Mouse (Mus musculus): Measurements from ENCODE around the gene Spem2.

The Spem2 gene

DNA sequence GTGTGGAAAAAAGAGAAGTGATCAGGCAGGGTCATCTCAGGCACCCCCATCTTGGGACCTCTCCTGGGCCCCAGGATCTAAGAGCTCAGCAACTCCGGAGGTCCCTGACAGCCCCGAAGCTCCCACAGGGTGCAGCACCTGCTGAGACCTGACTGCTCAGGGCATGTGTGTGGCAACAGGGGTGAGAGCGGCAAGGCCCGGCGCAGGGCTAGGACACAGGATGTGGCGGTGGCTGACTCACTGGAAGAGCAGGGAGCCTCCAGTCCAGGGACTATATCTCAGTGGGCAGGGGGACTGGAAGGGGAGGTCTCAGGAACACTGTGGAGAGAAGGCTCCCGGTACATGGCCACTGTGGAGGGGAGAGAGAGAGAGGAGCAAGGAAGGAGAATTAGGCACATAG, 20.3 kb downstream of the Spem2 start:
- DNase-seq = no peak

DNA sequence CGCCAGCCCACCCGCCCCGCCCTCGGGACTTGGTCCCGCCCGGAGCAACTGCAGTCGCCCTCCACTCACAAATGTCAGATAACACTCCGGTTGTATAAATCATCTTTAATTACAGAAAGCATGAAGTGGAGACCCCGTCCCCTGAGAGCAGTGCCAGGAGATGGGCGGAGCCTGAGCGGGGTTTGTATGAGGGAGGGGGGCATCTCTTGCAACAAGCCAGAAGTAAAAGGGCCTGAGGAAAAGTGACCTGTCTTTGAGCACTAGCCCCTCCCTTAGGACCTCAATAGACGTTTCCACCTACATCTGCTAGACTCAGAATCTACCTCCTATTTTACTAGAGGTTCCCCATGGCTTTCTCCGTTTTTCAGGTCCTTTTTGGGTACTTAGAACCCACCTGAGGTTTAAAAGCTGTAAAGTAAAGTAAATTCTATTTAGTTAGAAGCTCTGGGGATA, 22.3 kb downstream of the Spem2 start:
- peak in 1 of 2 experiments; percentile 21 for DNase-seq

DNA sequence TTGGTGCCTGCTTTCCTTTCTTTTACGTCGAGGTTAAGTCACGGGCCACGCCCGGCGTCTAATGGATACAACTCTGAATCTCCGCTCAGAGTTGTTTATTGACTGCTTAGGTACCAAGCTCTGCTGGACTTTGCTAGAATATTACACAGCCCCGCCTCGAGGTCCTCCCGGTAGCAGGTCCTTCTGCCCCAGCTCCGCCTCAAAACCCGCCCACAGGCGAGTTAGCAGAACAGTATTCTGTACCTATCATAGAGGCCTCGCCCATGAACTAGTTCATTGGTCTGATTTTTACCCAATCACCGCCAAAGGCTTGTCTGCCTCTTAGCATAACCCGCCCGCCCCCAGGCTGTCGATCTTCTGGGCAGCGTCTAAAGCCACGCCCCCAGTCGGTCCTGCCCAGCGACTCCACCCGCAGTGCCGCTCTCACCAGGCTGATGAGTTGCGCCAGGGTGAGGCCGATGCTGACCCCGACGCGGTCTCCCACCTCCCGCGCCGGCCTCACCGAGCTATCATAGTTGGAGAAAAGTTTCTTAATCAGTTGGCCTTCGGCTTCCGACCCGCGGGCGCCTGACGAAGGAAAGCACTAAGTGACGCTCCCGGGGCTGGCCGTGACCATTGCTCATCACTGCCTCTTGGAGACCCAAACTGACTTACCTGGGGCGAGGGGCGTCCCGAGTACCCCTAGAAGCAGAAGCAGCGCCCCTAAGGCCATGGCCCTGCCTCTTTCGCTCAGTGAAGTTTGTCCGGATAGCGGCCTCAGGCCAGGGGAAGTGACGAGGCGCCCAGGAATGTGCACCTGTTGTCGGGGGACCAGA, 22.9 kb downstream of the Spem2 start, which contains the start of gene Chrnb1:
Gene Chrnb1, minus strand, starts transcription at position 776 of the 815 bp plus-strand sequence.
- DNase-seq = peak; percentile 97 to 99

DNA sequence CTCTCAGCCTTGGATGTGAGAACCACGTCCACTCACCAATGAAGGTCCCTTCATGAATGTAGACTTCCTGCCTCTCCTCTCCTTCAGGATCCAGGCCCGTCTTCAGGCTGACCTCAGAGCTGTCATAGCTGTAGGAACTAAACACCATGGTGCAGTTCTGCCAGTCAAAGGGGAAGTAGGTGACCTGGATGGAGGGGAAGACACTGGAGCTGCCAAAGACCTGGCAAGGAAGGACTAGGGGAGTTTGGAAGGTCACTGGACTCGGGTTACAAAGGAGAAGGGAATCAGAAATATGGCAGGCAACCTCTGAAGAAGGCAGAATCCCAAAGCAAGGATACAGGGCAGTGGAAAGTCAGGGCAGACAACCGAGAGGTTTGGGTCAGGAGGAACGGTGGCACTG, 24.8 kb downstream of the Spem2 start:
- DNase-seq = no peak

DNA sequence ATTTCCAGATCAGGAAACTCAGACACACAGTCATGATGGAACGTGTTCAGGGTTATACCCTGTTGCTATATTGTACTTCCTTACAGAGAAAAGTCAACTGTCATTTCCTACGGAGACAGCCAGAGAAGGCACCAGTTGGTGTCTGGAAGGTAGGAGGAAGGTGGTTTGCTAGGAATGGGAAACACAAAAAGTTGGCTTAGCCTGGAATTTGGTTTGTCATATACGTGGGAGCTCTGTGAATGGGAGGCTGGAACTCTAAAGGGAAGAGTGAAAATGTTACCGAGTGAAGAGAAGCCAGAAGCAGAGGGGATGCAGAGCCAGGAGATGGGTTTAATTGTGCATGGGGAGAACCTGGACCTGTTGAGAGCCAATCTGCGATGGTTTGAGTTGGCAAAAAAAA, 26.8 kb downstream of the Spem2 start:
- no peak for DNase-seq

DNA sequence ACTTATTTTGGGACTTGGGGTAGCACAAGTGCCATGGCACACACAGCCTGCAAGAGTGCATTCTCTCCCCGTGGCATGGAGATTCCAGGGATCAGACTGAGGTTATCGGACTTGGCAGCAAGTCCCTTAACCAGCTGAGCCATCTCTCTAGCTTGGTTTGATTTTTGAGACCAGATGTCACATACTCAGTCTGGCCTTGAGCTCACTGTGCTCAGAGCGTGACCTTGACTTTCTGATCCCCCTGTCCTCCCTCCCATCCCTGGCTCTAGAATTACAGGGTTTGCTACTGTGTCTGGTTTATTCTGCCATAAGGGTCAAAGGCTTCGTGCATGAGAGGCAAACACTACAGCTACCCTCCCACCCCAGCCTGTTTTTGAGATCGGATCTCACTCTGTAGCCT, 28.8 kb downstream of the Spem2 start:
- DNase-seq = no peak

DNA sequence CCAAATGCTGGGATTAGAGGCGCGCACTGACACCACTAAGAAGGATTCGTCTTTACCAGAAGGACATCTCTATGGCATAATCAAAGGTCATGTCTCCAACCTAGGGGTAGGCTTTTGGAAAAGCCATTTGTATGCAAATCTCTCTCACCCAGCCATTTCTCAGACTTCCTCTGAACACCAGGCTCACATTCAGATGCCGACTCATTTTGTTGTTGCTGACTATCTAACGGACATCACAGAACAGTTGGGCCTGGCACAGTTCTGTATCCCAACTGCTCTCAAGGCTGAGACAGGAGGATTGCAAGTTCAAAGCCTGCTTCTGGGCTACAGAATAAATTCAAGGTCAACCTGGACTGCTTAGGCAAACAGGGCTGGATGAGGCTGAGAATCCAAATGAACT, 31.0 kb downstream of the Spem2 start:
- no peak for DNase-seq

DNA sequence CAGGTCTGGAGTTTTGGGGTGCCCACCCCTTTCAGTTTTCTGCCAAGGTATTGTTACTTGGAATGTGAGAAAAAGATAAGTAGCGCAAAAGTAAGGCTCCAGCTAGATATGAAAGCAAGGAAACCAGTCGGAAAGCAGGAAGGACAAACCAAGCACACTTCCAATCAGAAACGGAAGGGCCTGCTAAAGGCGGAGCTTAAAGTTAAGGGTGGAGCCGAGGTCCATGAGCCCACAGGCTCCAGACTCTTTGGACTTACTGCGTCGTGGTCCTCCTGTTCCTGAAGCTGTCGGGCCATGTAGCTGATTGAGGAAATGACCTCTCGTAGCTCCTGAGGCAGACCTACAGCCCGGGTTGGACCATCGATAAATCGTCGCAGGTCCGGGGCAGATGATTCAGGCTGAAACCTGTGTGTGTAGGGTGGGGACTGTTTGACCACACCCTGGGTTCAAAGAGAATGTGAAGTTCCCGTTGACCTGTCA, 33.4 kb downstream of the Spem2 start:
- peak in 1 of 2 experiments; percentile 42 for DNase-seq

DNA sequence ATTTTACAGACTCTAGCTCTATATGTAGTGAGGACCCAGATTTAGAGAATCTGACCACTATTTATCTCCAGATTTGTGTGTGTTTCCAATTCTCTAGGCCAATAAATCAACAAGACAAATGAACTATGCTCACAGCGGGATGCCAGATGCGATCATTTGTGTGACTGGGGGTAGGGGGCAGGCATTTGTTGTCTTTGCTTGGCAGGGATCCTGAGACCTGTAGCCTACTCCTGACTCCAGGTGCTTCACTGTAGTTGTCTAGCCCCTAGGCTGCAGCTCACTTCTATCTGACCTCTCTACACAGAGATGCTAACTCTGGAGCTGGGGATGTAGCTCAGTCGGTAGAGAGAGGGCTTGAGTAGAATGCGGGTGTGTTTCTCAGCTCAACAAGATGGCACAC, 36.4 kb downstream of the Spem2 start:
- DNase-seq = no peak

DNA sequence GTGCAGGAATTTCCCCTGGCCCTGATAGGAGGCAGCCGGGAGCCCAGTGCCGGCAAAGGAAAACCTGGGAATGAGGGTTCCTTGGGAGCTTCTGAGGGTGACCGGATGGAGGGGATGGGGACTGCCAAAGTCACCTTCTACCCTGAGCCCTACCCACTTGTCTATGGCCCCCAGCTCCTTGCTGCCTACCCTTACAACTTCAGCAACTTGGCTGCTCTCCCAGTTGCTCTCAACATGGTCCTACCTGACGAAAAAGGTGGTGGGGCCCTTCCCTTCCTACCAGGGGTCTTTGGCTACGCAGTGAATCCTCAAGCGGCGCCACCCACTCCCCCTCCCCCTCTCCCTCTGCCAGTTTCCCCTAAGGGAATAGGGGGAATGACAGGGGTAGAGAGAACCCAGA, 39.3 kb downstream of the Spem2 start:
- DNase-seq = no peak

DNA sequence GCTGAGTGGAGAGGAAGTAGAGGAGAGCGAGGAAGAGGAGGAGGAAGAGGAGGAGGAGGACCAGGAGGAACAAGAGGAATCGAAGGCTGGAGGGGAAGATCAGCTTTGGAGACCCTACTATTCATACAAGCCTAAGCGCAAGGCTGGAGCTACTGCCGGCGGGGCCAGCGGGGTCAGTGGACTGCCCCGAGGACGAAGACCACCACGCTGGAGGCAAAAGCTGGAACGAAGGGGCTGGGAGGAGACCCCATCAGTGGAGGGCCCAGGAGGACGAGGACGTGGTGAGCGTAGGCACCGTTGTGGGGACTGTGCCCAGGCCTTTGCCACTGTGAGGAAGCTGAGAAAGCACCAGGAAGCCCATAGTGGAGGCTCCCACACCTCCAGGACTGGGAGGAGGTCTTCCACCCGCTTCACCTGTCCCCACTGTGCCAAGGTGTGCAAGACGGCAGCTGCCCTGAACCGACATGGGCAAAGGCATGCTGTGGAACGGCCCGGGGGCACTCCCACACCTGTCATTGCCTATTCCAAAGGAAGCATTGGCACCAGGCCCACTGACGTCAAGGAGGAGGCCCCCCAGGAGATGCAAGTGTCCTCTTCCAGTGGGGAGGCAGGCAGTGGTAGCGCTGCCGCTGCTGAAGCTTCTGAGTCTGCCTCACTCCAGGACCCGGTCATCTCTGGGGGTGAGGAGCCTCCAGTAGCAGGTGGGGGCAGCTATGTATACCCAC, 39.8 kb downstream of the Spem2 start:
- no peak for DNase-seq

DNA sequence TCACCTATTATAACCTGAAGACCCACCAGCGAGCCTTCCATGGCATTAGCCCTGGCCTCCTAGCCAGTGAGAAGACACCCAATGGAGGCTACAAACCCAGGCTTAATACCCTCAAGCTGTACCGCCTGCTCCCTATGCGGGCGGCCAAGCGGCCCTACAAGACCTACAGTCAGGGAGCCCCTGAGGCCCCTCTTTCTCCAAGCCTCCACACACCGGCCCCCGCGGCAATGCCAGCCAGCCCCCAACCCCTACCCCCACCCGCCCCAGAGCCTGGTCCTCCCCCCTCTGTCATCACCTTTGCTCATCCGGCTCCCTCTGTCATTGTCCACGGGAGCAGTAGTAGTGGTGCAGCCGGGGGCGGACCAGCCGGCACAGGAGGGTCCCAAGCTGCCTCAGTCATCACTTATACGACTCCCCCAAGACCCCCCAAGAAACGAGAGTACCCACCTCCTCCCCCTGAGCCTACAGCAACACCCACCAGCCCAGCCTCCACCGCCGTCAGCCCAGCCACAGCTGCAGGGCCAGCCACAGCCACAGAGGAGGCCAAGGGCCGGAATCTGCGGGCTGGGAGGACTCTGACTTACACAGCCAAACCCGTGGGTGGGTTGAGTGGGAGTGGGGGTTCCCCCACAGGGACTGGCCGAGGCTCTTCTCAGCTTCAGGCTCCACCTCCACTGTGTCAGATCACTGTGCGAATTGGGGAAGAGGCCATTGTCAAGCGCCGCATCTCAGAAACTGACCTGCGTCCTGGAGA, 40.6 kb downstream of the Spem2 start:
- no peak for DNase-seq

DNA sequence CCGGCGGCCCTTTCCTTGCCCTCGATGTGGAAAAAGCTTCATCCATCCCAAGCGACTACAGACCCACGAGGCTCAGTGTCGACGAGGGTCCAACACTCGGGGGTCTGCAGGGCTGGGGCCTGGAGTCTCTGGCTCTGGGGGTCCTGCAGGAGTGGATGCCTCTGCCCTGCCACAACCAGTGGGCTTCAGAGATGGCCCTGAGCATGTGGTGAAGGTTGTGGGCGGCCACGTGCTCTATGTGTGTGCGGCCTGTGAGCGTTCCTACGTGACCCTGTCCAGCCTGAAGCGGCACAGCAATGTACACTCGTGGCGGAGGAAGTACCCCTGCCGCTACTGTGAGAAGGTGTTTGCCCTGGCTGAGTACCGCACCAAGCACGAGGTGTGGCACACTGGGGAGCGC, 41.8 kb downstream of the Spem2 start:
- DNase-seq = no peak

DNA sequence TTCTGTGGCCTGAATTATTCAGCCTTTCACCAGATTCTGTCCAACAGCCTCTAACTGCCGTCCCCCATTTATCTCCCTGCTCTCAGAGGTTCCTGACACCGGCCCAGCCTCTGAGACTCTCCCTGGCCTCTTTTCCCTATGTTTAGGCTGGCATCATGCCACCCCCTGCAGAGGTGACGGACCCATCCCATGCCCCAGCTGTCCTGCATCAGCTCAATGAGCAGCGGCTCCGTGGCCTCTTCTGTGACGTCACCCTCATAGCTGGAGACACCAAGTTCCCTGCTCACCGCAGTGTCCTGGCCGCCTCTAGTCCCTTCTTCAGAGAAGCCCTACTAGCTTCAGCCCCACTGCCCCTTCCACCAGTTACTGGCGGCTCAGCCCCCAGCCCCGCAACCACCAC, 42.5 kb downstream of the Spem2 start:
- no peak for DNase-seq

DNA sequence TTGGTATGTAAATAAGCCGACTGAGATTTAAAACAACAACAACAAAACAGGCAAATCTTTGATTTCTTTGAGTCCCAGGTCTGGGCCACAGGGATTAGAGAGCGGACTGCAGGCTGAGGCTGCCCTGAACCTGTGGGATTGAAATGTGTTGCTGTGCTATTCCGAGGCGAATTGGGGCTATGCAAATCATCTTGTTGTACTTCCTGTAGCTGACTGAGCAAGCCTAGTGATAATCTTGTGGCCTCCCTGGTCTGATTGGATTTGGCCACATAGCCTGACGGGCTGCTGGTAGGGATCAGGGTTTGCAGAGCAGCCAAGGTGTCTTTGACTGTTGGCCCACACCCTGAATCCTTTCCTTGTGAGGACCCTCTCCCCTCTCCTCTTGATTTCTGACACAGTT, 43.3 kb downstream of the Spem2 start:
- DNase-seq = no peak

DNA sequence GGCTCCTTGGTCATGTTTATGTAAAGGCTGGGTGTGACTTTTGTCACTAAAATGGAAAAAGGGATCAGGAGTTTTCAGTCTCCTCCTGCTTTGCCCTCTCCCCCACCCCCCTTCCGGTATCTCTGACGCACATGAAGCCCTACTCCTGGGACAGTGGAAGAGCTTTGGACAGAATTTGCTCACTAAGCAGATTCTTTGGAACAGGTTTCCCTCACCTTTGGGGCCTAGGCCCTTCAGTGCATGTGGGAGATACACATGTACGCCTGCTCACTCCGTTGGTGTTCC, 50.7 kb downstream of the Spem2 start:
- peak in 1 of 2 experiments; percentile 24 for DNase-seq

DNA sequence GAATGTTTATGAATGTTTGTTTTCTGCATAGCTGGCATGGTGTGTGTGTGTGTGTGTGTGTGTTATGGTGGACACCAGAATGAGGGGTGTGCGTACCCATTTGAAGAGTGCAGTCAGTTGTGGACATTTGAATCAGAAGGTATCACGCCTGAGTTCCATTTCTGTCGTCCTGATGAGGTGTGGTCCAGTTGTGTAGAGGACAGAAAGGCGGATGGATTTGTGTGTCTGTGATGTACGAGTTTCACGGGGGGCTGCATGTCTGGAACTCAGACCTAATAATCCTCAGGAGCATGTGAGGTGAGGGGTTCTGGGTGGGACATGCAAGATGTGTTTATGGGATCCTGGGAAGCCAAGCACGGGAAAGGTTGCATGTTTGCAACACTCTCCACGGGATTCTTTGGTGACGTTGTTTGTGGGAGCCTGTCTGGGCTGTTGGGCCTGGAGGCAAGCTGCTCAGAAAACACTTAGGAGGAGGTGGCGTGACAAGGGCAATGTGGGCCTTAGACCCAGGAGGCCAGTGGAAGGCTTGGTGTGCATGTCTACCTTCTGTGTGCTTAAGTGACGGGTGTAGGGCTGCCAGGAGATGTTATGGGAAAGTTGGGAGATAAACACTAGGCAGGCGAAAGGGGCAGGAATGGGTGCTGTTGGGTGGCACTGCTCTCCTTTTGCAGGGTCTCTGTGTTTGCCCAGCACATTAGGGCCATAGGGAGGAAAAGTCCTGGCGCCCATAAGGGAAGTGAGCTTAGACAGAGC, 51.2 kb downstream of the Spem2 start:
- peak in 1 of 2 experiments; percentile 16 for DNase-seq

All from kidney, adult 8-10 months (tissue).